8 mouse cellular contexts compared by ENCODE assay signal in the genomic region with DNA sequence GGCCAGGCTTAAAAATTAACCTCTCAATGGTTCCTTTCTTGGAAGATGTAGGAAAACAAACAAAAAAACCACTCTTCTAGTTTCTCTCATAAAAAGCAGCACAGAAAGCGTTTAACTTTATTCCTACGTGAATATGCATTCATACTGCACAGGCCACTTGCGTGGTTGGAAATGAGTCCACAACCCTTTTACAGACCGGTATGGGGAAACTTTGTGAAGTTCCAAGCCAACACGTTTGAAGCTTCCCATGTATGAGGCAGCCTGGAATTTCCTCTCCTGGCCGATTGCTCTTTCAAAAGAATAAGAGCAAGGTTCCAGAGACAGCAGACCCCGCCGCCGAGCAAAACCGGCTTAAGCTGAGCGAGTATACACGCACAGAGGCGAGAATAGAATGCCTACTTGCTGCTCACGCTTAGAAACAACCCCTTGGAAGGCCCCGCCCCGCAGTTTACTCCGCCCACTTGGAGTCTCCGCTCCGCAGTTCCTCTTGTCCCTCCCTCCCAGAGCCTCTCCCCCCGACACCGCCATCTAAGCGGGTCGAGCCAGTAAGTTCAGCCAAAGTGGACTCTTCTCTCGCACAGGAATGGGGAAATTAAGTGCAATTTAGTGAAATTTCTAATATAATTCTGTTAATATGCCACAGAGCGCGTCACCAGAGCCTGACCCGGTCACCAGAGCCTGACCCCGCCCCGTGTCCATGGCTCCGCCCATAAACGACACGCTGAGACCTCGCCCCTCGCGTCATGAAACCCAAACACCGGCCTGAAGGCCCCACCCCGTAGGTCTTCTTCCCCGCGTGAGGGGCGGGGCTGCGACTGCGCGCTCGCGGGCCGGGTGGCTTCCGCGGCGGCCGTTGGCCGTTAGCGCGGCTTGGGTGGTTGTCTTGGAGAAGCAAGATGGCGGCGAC. TPM values are rescaled to one million over a fixed set of nuclear protein-coding genes. Genes with fewer than 3 reads are reported as not detected.
A peak's percentile ranks its signal among the peaks of the same experiment; 100 is the strongest.
DNase-seq lines count a peak whose midpoint lies in the region; ATAC-seq and TF ChIP-seq lines count a peak whose summit lies in the region.
"Not testable (repeated sequence)": the region's sequence is repeated elsewhere in the genome, so short reads cannot be mapped to it uniquely, and the experiment has no call there.

A gene (plus strand): TSS at position 801 of the 907 bp plus-strand sequence.

- not testable (repeated sequence) for TF ChIP-seq CTCF in liver, postnatal 0 days (IDR thresholded peaks at IDR 0.05; ENCODE audit: low read depth); thymus, adult 2 months (IDR thresholded peaks at IDR 0.05; ENCODE audit: borderline replicate concordance, control insufficient read depth, extremely low read depth, insufficient read depth, low read length, poor library complexity)

- not testable (repeated sequence) for H3K36me3 ChIP-seq in hindbrain, embryonic 11.5 days (ENCODE audit: control insufficient read depth, insufficient read depth, low read length); liver, postnatal 0 days (replicated peaks; ENCODE audit: insufficient read depth, low read length)
- peaks cover 12% of the 10 kb centered on the region for H3K36me3 ChIP-seq in thymus, adult 2 months (ENCODE audit: control insufficient read depth, insufficient read depth, low read length)

- H3K9me3 ChIP-seq in hindbrain, embryonic 11.5 days (ENCODE audit: control insufficient read depth, low read length); liver, postnatal 0 days (ENCODE audit: low read length): not testable (repeated sequence)

- not testable (repeated sequence) for H3K4me1 ChIP-seq in hindbrain, embryonic 11.5 days (replicated peaks; ENCODE audit: control insufficient read depth, insufficient read depth, low read length); liver, postnatal 0 days (ENCODE audit: insufficient read depth); thymus, adult 2 months (replicated peaks; ENCODE audit: control insufficient read depth, insufficient read depth, low read length)

- H3K27me3 ChIP-seq in hindbrain, embryonic 11.5 days (ENCODE audit: control insufficient read depth, insufficient read depth, low read length); liver, postnatal 0 days (ENCODE audit: insufficient read depth, low read length); thymus, adult 2 months (ENCODE audit: control insufficient read depth, insufficient read depth, low read length): not testable (repeated sequence)

- H3K9ac ChIP-seq in hindbrain, embryonic 11.5 days (ENCODE audit: low read depth, low read length): peak within 1 kb of the TSS; percentile 44; the same call in 1 of the 2 replicates
- H3K9ac ChIP-seq in liver, postnatal 0 days (replicated peaks): peak within 1 kb of the TSS; percentile 69

- WGBS in hindbrain, embryonic 11.5 days: 2% methylated on average over 12 of the region's 55 CpGs
- 1% methylated on average over 12 of the region's 55 CpGs for WGBS in liver, postnatal 0 days (ENCODE audit: insufficient replicate concordance)
- WGBS in thymus, adult 2 months: 1% methylated on average over 19 of the region's 55 CpGs

- not testable (repeated sequence) for TF ChIP-seq POLR2A in thymus, adult 2 months (IDR thresholded peaks at IDR 0.05; ENCODE audit: control insufficient read depth, extremely low read depth, insufficient read depth, low read length, poor library complexity)

- H3K4me3 ChIP-seq in hindbrain, embryonic 11.5 days (ENCODE audit: low read depth, low read length): peak within 1 kb of the TSS; percentile 45
- peak within 1 kb of the TSS; percentile 60 for H3K4me3 ChIP-seq in liver, postnatal 0 days (ENCODE audit: low read depth, low read length)
- peak within 1 kb of the TSS; percentile 68 for H3K4me3 ChIP-seq in thymus, adult 2 months (ENCODE audit: control insufficient read depth, insufficient read depth, low read length)

- H3K4me2 ChIP-seq in hindbrain, embryonic 11.5 days (replicated peaks; ENCODE audit: low read depth, low read length): peak within 1 kb of the TSS; percentile 19; the same call in 1 of the 2 replicates
- peak within 1 kb of the TSS; percentile 53 for H3K4me2 ChIP-seq in liver, postnatal 0 days (ENCODE audit: low read depth, low read length)

- peak; percentile 24 for DNase-seq in NIH3T3 (ENCODE audit: low read depth)
- DNase-seq in cerebellum, postnatal 25 days: peak; percentile 20 to 87
- DNase-seq in gastrocnemius, adult 18-20 months (ENCODE audit: low spot score): peak; percentile 73
- not testable (repeated sequence) for DNase-seq in hindbrain, embryonic 11.5 days (ENCODE audit: low spot score); liver, postnatal 0 days
- peak; percentile 66 for DNase-seq in layer of hippocampus, adult 9-10 months (ENCODE audit: low spot score)
- DNase-seq in natural killer cell, adult 2 months (ENCODE audit: low spot score in 2 of 2): peak; percentile 89 to 90
- peak; percentile 63 for DNase-seq in thymus, adult 2 months

- TF ChIP-seq EP300 in liver, postnatal 0 days (IDR thresholded peaks at IDR 0.05; ENCODE audit: low read depth): not testable (repeated sequence)

- peak; percentile 98 for ATAC-seq in hindbrain, embryonic 11.5 days (ENCODE audit: low FRiP score)
- ATAC-seq in liver, postnatal 0 days: peak; percentile 98

- not testable (repeated sequence) for H3K27ac ChIP-seq in hindbrain, embryonic 11.5 days (ENCODE audit: low read depth, low read length)
- H3K27ac ChIP-seq in liver, postnatal 0 days (ENCODE audit: low read depth): peak within 1 kb of the TSS; percentile 65; the same call in 1 of the 2 replicates
- H3K27ac ChIP-seq in thymus, adult 2 months (ENCODE audit: control insufficient read depth, insufficient read depth, low read length): peak within 1 kb of the TSS; percentile 86

RNA-seq across cellular contexts. Expression of the gene that starts here (rescaled TPM):
- 10 to 100 TPM; 14.9 to 17.9 TPM for total RNA-seq in gastrocnemius, adult 18-20 months (2021)
- 45.9 and 51.2 TPM in 2 replicates for polyA plus RNA-seq in hindbrain, embryonic 11.5 days (2014; fragmentation: Nextera tagmentation; extraction: Ambion mirVana)
- polyA plus RNA-seq in liver, postnatal 0 days (2015; fragmentation: Nextera tagmentation; extraction: Ambion mirVana): 8.2 and 8.5 TPM in 2 replicates
- polyA plus RNA-seq in thymus, adult 2 months (2012; rRNA removed): 6.4 and 6.6 TPM in 2 replicates
